Mouse (Mus musculus) heart, embryonic 14.5 days (tissue): Measurements from ENCODE around the gene Gm26897. TPM values are rescaled to one million over a fixed set of nuclear protein-coding genes. Genes with fewer than 3 reads are reported as not detected.

Experiments used
- ATAC-seq: fragments of 200-750 bp; cut with Nextera tagmentation; 2 replicates; pipeline ENCODE4 v1.8.0; 2017; ENCODE audit warnings: low read depth, moderate TSS enrichment; ENCODE audit not compliant: insufficient number of reproducible peaks, insufficient read depth, low FRiP score
- H3K27ac ChIP-seq, 2 experiments: fragments of 200-500 bp in 1 of 2; fragments of 300-500 bp in 1 of 2; sonication (generic) in 1 of 2; replicated peaks in 1 of 2; 2 replicates each; pipeline ENCODE4 v1.5.1; 2012 to 2014; ENCODE audit warnings: low read depth in 2 of 2, low read length in 2 of 2, control low read depth in 1 of 2, mild to moderate bottlenecking in 1 of 2, mixed read lengths in 1 of 2; ENCODE audit not compliant: control insufficient read depth in 1 of 2, insufficient read depth in 1 of 2
- H3K27me3 ChIP-seq: fragments of 300-500 bp; sonication (generic); 2 replicates; pipeline ENCODE4 v1.6.1; 2014; ENCODE audit warnings: mild to moderate bottlenecking, low read length, control low read depth; ENCODE audit not compliant: control insufficient read depth, insufficient read depth
- H3K36me3 ChIP-seq: fragments of 300-500 bp; sonication (generic); 2 replicates; pipeline ENCODE4 v1.6.1; 2014; ENCODE audit warnings: mild to moderate bottlenecking, control low read depth, low read length, mixed read lengths; ENCODE audit not compliant: control insufficient read depth, insufficient read depth
- H3K4me1 ChIP-seq, 2 experiments: fragments of 200-500 bp in 1 of 2; fragments of 300-500 bp in 1 of 2; sonication (generic) in 1 of 2; 2 replicates each; pipeline ENCODE4 v1.6.1; 2012 to 2014; ENCODE audit warnings: low read length in 2 of 2, control low read depth in 1 of 2, mixed read lengths in 1 of 2; ENCODE audit not compliant: control insufficient read depth in 2 of 2, insufficient read depth in 2 of 2
- H3K4me2 ChIP-seq: fragments of 300-500 bp; sonication (generic); 2 replicates; pipeline ENCODE4 v1.6.1; 2014; ENCODE audit warnings: mild to moderate bottlenecking, low read length
- H3K4me3 ChIP-seq, 2 experiments: fragments of 200-500 bp in 1 of 2; fragments of 300-500 bp in 1 of 2; sonication (generic) in 1 of 2; 2 replicates each; pipeline ENCODE4 v1.5.1; 2012 to 2014; ENCODE audit warnings: low read length in 2 of 2, mild to moderate bottlenecking in 2 of 2, control low read depth in 1 of 2, low read depth in 1 of 2, moderate library complexity in 1 of 2; ENCODE audit not compliant: control insufficient read depth in 1 of 2, insufficient read depth in 1 of 2
- H3K9ac ChIP-seq: fragments of 300-500 bp; sonication (generic); 2 replicates; pipeline ENCODE4 v1.6.1; 2014; ENCODE audit warnings: mild to moderate bottlenecking, low read length
- H3K9me3 ChIP-seq: fragments of 300-500 bp; sonication (generic); 2 replicates; pipeline ENCODE4 v1.6.1; 2016; ENCODE audit warnings: low read length, control low read depth; ENCODE audit not compliant: control insufficient read depth
- whole genome bisulfite sequencing: fragments of 180-500 bp; shearing (Covaris S2); extraction: QIAGEN DNeasy Blood & Tissue Kit; methylation state at CpG from one replicate; pipeline ENCODE4 v1.1.7; 2014; 5-methylcytosine and 5-hydroxymethylcytosine counted together
- polyA plus RNA-seq: library from polyadenylated mRNA; unstranded; fragments of >200 nt; fragmentation: Nextera tagmentation; extraction: Ambion mirVana; gene quantifications from 2 replicates; pipeline ENCODE4 v1.2.1, GENCODE M21; 2014

The Gm26897 gene
- polyA plus RNA-seq, 1 experiment from 2014 or later = not detected

- H3K9ac ChIP-seq = no peak overlapping the region
- peaks cover 0 to 4% of the 10 kb centered on the region in 2 experiments; a peak in 1 of 4 replicates for H3K4me1 ChIP-seq
- 89% methylated on average over 10 of the region's 10 CpGs for WGBS
- no peaks in the 10 kb centered on the region for H3K27me3 ChIP-seq
- H3K36me3 ChIP-seq = no peaks in the 10 kb centered on the region
- H3K4me3 ChIP-seq = no peak overlapping the region
- H3K9me3 ChIP-seq = no peaks in the 10 kb centered on the region
- no peak overlapping the region for H3K4me2 ChIP-seq
- no peak overlapping the region for H3K27ac ChIP-seq
- ATAC-seq = no peak
Observed at GRCm38 (mm10) chr5:111779776-111780485, 46.2 kb downstream of the Gm26897 start.
